Comparison of ENCODE assay signal across 14 mouse cellular contexts in genomic region chr11:18869429-18869969, GRCm38 (mm10).
DNase-seq lines count a peak whose midpoint lies in the region; ATAC-seq and TF ChIP-seq lines count a peak whose summit lies in the region.
"Had no signal": no experiment of that assay in that cellular context is flagged by ENCODE, and none has a peak within 500 bp of the region (broad histone marks: within the 10 kb centered on the region; RNA-seq: fewer than 3 reads in every experiment).

No protein-coding gene starts in this region.

- H3K4me2 ChIP-seq in intestine, embryonic 14.5 days (ENCODE audit: low read length): peak overlapping the region; percentile 90
- H3K4me2 ChIP-seq in intestine, postnatal 0 days (replicated peaks; ENCODE audit: low read depth): no peak overlapping the region; the same call in 1 of the 2 replicates
- no peak overlapping the region for H3K4me2 ChIP-seq in hindbrain, embryonic 11.5 days (replicated peaks; ENCODE audit: low read depth, low read length)
- peak overlapping the region; percentile 94 for H3K4me2 ChIP-seq in neural tube, embryonic 12.5 days (replicated peaks)
- H3K4me2 ChIP-seq: embryonic facial prominence, embryonic 15.5 days; forebrain, embryonic 12.5 days; limb, embryonic 12.5 days had no signal

- no peaks in the 10 kb centered on the region for H3K27me3 ChIP-seq in intestine, embryonic 14.5 days (replicated peaks; ENCODE audit: control insufficient read depth, insufficient read depth, low read length)
- H3K27me3 ChIP-seq in intestine, postnatal 0 days (replicated peaks; ENCODE audit: control insufficient read depth, insufficient read depth, low read length): peaks cover 43% of the 10 kb centered on the region
- peaks cover 69% of the 10 kb centered on the region for H3K27me3 ChIP-seq in embryonic facial prominence, embryonic 10.5 days (replicated peaks; ENCODE audit: low read depth, poor library complexity, severe bottlenecking)
- no peaks in the 10 kb centered on the region; the same call in 1 of the 2 replicates for H3K27me3 ChIP-seq in hindbrain, embryonic 11.5 days (ENCODE audit: control insufficient read depth, insufficient read depth, low read length)
- no peaks in the 10 kb centered on the region for H3K27me3 ChIP-seq in neural tube, embryonic 12.5 days (replicated peaks)

- TF ChIP-seq CTCF in intestine, postnatal 0 days (IDR thresholded peaks at IDR 0.05; ENCODE audit: low read depth): no peak

- H3K4me3 ChIP-seq in intestine, embryonic 14.5 days (ENCODE audit: low read depth, low read length): peak overlapping the region; percentile 49
- H3K4me3 ChIP-seq in intestine, postnatal 0 days (ENCODE audit: low read depth, low read length): no peak overlapping the region
- H3K4me3 ChIP-seq in embryonic facial prominence, embryonic 10.5 days: no peak overlapping the region
- no peak overlapping the region for H3K4me3 ChIP-seq in hindbrain, embryonic 11.5 days (ENCODE audit: low read depth, low read length)
- H3K4me3 ChIP-seq in neural tube, embryonic 12.5 days: no peak overlapping the region
- H3K4me3 ChIP-seq: embryonic facial prominence, embryonic 15.5 days; forebrain, embryonic 12.5 days; limb, embryonic 12.5 days had no signal

- H3K9ac ChIP-seq in intestine, embryonic 14.5 days (ENCODE audit: low read length): peak overlapping the region; percentile 92
- no peak overlapping the region for H3K9ac ChIP-seq in intestine, postnatal 0 days (ENCODE audit: low read depth, low read length)
- no peak overlapping the region for H3K9ac ChIP-seq in hindbrain, embryonic 11.5 days (ENCODE audit: low read depth, low read length)
- H3K9ac ChIP-seq in neural tube, embryonic 12.5 days: no peak overlapping the region
- H3K9ac ChIP-seq: embryonic facial prominence, embryonic 15.5 days; forebrain, embryonic 12.5 days; limb, embryonic 12.5 days; liver, postnatal 0 days had no signal

- H3K36me3 ChIP-seq in intestine, embryonic 14.5 days (ENCODE audit: control insufficient read depth, insufficient read depth, low read length): no peaks in the 10 kb centered on the region
- H3K36me3 ChIP-seq in intestine, postnatal 0 days (ENCODE audit: control insufficient read depth, insufficient read depth): no peaks in the 10 kb centered on the region
- H3K36me3 ChIP-seq in embryonic facial prominence, embryonic 10.5 days (replicated peaks): no peaks in the 10 kb centered on the region
- no peaks in the 10 kb centered on the region for H3K36me3 ChIP-seq in hindbrain, embryonic 11.5 days (ENCODE audit: control insufficient read depth, insufficient read depth, low read length)
- H3K36me3 ChIP-seq in neural tube, embryonic 12.5 days: no peaks in the 10 kb centered on the region
- H3K36me3 ChIP-seq: embryonic facial prominence, embryonic 15.5 days; forebrain, embryonic 12.5 days; limb, embryonic 12.5 days had no signal

- H3K27ac ChIP-seq in intestine, embryonic 14.5 days (ENCODE audit: low read depth): peak overlapping the region; percentile 95
- H3K27ac ChIP-seq in intestine, postnatal 0 days (ENCODE audit: low read depth, low read length): no peak overlapping the region
- no peak overlapping the region for H3K27ac ChIP-seq in embryonic facial prominence, embryonic 10.5 days (replicated peaks)
- H3K27ac ChIP-seq in hindbrain, embryonic 11.5 days (ENCODE audit: low read depth, low read length): peak overlapping the region; percentile 93; the same call in 1 of the 2 replicates
- H3K27ac ChIP-seq in neural tube, embryonic 12.5 days: no peak overlapping the region; the same call in 1 of the 2 replicates
- H3K27ac ChIP-seq: embryonic facial prominence, embryonic 15.5 days; forebrain, embryonic 12.5 days; limb, embryonic 12.5 days had no signal

- H3K4me1 ChIP-seq in intestine, embryonic 14.5 days (replicated peaks; ENCODE audit: control insufficient read depth, insufficient read depth, low read length): peaks cover 36% of the 10 kb centered on the region
- H3K4me1 ChIP-seq in intestine, postnatal 0 days (replicated peaks; ENCODE audit: control insufficient read depth, insufficient read depth, low read length): no peaks in the 10 kb centered on the region
- H3K4me1 ChIP-seq in embryonic facial prominence, embryonic 10.5 days: peaks cover 36% of the 10 kb centered on the region
- 0 out of 2 replicates have a peak, but pooled peaks cover 5% of the 10 kb centered on the region for H3K4me1 ChIP-seq in hindbrain, embryonic 11.5 days (replicated peaks; ENCODE audit: control insufficient read depth, insufficient read depth, low read length)
- peaks cover 19% of the 10 kb centered on the region for H3K4me1 ChIP-seq in neural tube, embryonic 12.5 days

- no peak for DNase-seq in intestine, embryonic 14.5 days (ENCODE audit: low spot score)
- peak; percentile 26 for DNase-seq in embryonic facial prominence, embryonic 10.5 days (ENCODE audit: low spot score)
- no peak for DNase-seq in hindbrain, embryonic 11.5 days (ENCODE audit: low spot score)
- DNase-seq in spleen, adult 18-20 months: no peak
- DNase-seq: kidney, postnatal 25 days; layer of hippocampus, postnatal 36 days; liver, postnatal 0 days; right cerebral cortex, postnatal 14 days had no signal

- 44% methylated on average over 5 of the region's 6 CpGs for WGBS in intestine, embryonic 14.5 days
- WGBS in intestine, postnatal 0 days: 72% methylated on average over 5 of the region's 6 CpGs
- WGBS in embryonic facial prominence, embryonic 10.5 days: 13% methylated on average over 6 of the region's 6 CpGs
- 26% methylated on average over 5 of the region's 6 CpGs for WGBS in hindbrain, embryonic 11.5 days
- WGBS in neural tube, embryonic 12.5 days: 17% methylated on average over 4 of the region's 6 CpGs

- ATAC-seq in intestine, embryonic 14.5 days (replicated peaks; ENCODE audit: low FRiP score, low TSS enrichment, low read depth): no peak
- no peak for ATAC-seq in intestine, postnatal 0 days
- no peak for ATAC-seq in hindbrain, embryonic 11.5 days (ENCODE audit: low FRiP score)
- no peak for ATAC-seq in neural tube, embryonic 12.5 days (ENCODE audit: low FRiP score, low read depth)
- no peak for ATAC-seq in inflammation-experienced regulatory T-cells, adult 6 months
- ATAC-seq: liver, postnatal 0 days had no signal

- no peaks in the 10 kb centered on the region for H3K9me3 ChIP-seq in intestine, embryonic 14.5 days (ENCODE audit: control insufficient read depth, low read length)
- H3K9me3 ChIP-seq in intestine, postnatal 0 days (ENCODE audit: control insufficient read depth): no peaks in the 10 kb centered on the region
- H3K9me3 ChIP-seq in embryonic facial prominence, embryonic 10.5 days: no peaks in the 10 kb centered on the region
- no peaks in the 10 kb centered on the region for H3K9me3 ChIP-seq in hindbrain, embryonic 11.5 days (ENCODE audit: control insufficient read depth, low read length)
- no peaks in the 10 kb centered on the region for H3K9me3 ChIP-seq in neural tube, embryonic 12.5 days
- H3K9me3 ChIP-seq: embryonic facial prominence, embryonic 15.5 days; forebrain, embryonic 12.5 days; limb, embryonic 12.5 days had no signal

Comparison
In these comparisons a context has a peak if more than half of its experiments do, and no peak if none do; other contexts are left out.
1. H3K27ac ChIP-seq: peak in intestine, embryonic 14.5 days (single experiment) and hindbrain, embryonic 11.5 days (single experiment); none in intestine, postnatal 0 days (single experiment), embryonic facial prominence, embryonic 10.5 days (single experiment) and neural tube, embryonic 12.5 days (single experiment).
2. H3K4me2 ChIP-seq: peak in intestine, embryonic 14.5 days (single experiment) and neural tube, embryonic 12.5 days (single experiment); none in intestine, postnatal 0 days (single experiment) and hindbrain, embryonic 11.5 days (single experiment).